8 mouse cellular contexts compared by ENCODE assay signal in the genomic region with DNA sequence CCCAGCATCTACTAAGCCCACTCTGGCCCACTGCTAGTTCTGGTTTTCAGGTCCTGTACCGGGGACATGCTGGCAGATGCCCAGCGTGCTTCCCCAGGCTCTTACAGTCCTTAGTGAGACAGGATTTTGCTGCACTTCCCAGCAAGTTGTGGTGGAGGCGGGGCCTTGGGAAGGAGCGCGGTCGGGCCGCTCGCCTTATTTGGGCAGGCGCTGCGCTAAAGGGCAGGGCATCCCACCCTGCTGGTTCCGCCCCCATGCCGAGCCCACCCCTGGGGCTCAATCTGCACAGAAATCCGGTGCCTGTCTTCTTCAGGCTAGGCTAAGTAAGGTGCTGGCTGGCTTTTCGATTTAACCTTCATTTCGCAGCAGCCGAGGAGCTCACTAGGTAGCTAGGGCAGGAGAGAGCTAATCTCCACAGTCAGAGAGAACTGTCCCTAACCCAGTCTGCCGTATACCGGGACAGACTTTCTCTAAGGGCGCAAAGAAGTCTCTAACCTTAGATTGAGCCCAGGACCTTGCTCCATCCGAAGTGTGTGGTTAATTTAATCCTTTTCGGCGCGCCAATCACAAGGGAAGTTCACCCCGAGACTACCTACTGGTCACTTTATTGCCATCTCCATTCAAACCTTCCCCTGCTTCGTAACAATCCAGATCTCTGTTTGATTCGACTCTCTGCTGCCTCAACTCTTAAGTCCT. TPM values are rescaled to one million over a fixed set of nuclear protein-coding genes. Genes with fewer than 3 reads are reported as not detected.
DNase-seq lines count a peak whose midpoint lies in the region; ATAC-seq and TF ChIP-seq lines count a peak whose summit lies in the region.

No protein-coding gene starts in this region.

- TF ChIP-seq POLR2A in ES-Bruce4 (IDR thresholded peaks at IDR 0.05; ENCODE audit: insufficient read depth, low read length) = peak; percentile 67
- no peak for TF ChIP-seq POLR2A in thymus, adult 2 months (IDR thresholded peaks at IDR 0.05; ENCODE audit: control insufficient read depth, extremely low read depth, insufficient read depth, low read length, poor library complexity)

- no peak for ATAC-seq in hindbrain, embryonic 12.5 days (ENCODE audit: low FRiP score)
- peak; percentile 74; the same call in 1 of the 2 replicates for ATAC-seq in limb, embryonic 15.5 days (ENCODE audit: insufficient number of reproducible peaks, low FRiP score, low TSS enrichment, low read depth)
- no peak for ATAC-seq in midbrain, embryonic 16.5 days

- peak overlapping the region; percentile 83 for H3K27ac ChIP-seq in ES-Bruce4 (ENCODE audit: insufficient read depth, low read length)
- H3K27ac ChIP-seq in hindbrain, embryonic 12.5 days = no peak overlapping the region
- peak overlapping the region; percentile 68 for H3K27ac ChIP-seq in limb, embryonic 15.5 days
- no peak overlapping the region for H3K27ac ChIP-seq in midbrain, embryonic 16.5 days (ENCODE audit: low read length)
- H3K27ac ChIP-seq in thymus, adult 2 months (ENCODE audit: control insufficient read depth, insufficient read depth, low read length) = peak overlapping the region; percentile 37

- 6% methylated on average over 26 of the region's 26 CpGs for WGBS in hindbrain, embryonic 12.5 days
- 4% methylated on average over 26 of the region's 26 CpGs for WGBS in limb, embryonic 15.5 days
- WGBS in midbrain, embryonic 16.5 days = 3% methylated on average over 26 of the region's 26 CpGs
- 18% methylated on average over 26 of the region's 26 CpGs for WGBS in thymus, adult 2 months

- no peak for TF ChIP-seq CTCF in ES-Bruce4 (IDR thresholded peaks at IDR 0.05; ENCODE audit: low read depth, low read length)
- TF ChIP-seq CTCF in thymus, adult 2 months (IDR thresholded peaks at IDR 0.05; ENCODE audit: borderline replicate concordance, control insufficient read depth, extremely low read depth, insufficient read depth, low read length, poor library complexity) = 0 out of 2 replicates have a peak, but pooled peaks have one; percentile 13

- H3K4me3 ChIP-seq in ES-Bruce4 (ENCODE audit: low read depth, low read length) = peak overlapping the region; percentile 35
- H3K4me3 ChIP-seq in hindbrain, embryonic 12.5 days = peak overlapping the region; percentile 26
- peak overlapping the region; percentile 37 for H3K4me3 ChIP-seq in limb, embryonic 15.5 days
- H3K4me3 ChIP-seq in midbrain, embryonic 16.5 days (ENCODE audit: low read depth, low read length) = peak overlapping the region; percentile 36
- H3K4me3 ChIP-seq in thymus, adult 2 months (ENCODE audit: control insufficient read depth, insufficient read depth, low read length) = peak overlapping the region; percentile 24; the same call in 1 of the 2 replicates

- no peaks in the 10 kb centered on the region for H3K36me3 ChIP-seq in ES-Bruce4 (ENCODE audit: control insufficient read depth, insufficient read depth, low read length, poor library complexity, severe bottlenecking)
- H3K36me3 ChIP-seq in hindbrain, embryonic 12.5 days = no peaks in the 10 kb centered on the region
- no peaks in the 10 kb centered on the region for H3K36me3 ChIP-seq in limb, embryonic 15.5 days
- no peaks in the 10 kb centered on the region for H3K36me3 ChIP-seq in midbrain, embryonic 16.5 days (ENCODE audit: control insufficient read depth, insufficient read depth, low read length)
- no peaks in the 10 kb centered on the region for H3K36me3 ChIP-seq in thymus, adult 2 months (ENCODE audit: control insufficient read depth, insufficient read depth, low read length)

- peak overlapping the region; percentile 54 for H3K4me2 ChIP-seq in hindbrain, embryonic 12.5 days (replicated peaks)
- peak overlapping the region; percentile 67 for H3K4me2 ChIP-seq in limb, embryonic 15.5 days
- H3K4me2 ChIP-seq in midbrain, embryonic 16.5 days (ENCODE audit: low read length) = peak overlapping the region; percentile 73

- peak overlapping the region; percentile 45 for H3K9ac ChIP-seq in ES-Bruce4 (ENCODE audit: low read depth, poor library complexity, severe bottlenecking)
- H3K9ac ChIP-seq in hindbrain, embryonic 12.5 days = peak overlapping the region; percentile 48; the same call in 1 of the 2 replicates
- H3K9ac ChIP-seq in limb, embryonic 15.5 days = 0 out of 2 replicates have a peak overlapping the region, but pooled peaks have one; percentile 26
- H3K9ac ChIP-seq in midbrain, embryonic 16.5 days (ENCODE audit: low read depth, low read length) = peak overlapping the region; percentile 55; the same call in 1 of the 2 replicates

- H3K27me3 ChIP-seq in ES-Bruce4 (ENCODE audit: control insufficient read depth, insufficient read depth, low read length, poor library complexity, severe bottlenecking) = no peaks in the 10 kb centered on the region
- peaks cover 18% of the 10 kb centered on the region for H3K27me3 ChIP-seq in hindbrain, embryonic 12.5 days
- H3K27me3 ChIP-seq in limb, embryonic 15.5 days = no peaks in the 10 kb centered on the region
- H3K27me3 ChIP-seq in midbrain, embryonic 16.5 days (ENCODE audit: control insufficient read depth, insufficient read depth, low read depth, low read length) = peaks cover 6% of the 10 kb centered on the region
- H3K27me3 ChIP-seq in thymus, adult 2 months (ENCODE audit: control insufficient read depth, insufficient read depth, low read length) = no peaks in the 10 kb centered on the region

- peak; percentile 81 for DNase-seq in adrenal gland, postnatal 10 days
- peak; percentile 71 for DNase-seq in forelimb bud, embryonic 11.5 days (ENCODE audit: low read depth, low spot score)
- DNase-seq in thymus, adult 2 months = peak; percentile 71
- DNase-seq in c-Kit-positive CD71-positive TER-119-positive erythroid progenitor cells, embryonic 14.5 days (ENCODE audit: low spot score) = no peak

- 0 out of 2 replicates have a peak, but pooled peaks have one; percentile 66 for TF ChIP-seq EP300 in ES-Bruce4 (IDR thresholded peaks at IDR 0.05; ENCODE audit: insufficient read depth, low read depth, low read length)

- H3K9me3 ChIP-seq in ES-Bruce4 (replicated peaks; ENCODE audit: control insufficient read depth, insufficient read depth, low read length, poor library complexity, severe bottlenecking) = 0 out of 2 replicates have a peak, but pooled peaks cover 7% of the 10 kb centered on the region
- no peaks in the 10 kb centered on the region for H3K9me3 ChIP-seq in hindbrain, embryonic 12.5 days (replicated peaks)
- H3K9me3 ChIP-seq in limb, embryonic 15.5 days = no peaks in the 10 kb centered on the region
- no peaks in the 10 kb centered on the region for H3K9me3 ChIP-seq in midbrain, embryonic 16.5 days (replicated peaks; ENCODE audit: control insufficient read depth, low read length, poor library complexity, severe bottlenecking)

- peaks cover 17% of the 10 kb centered on the region for H3K4me1 ChIP-seq in ES-Bruce4 (ENCODE audit: control insufficient read depth, insufficient read depth, low read length)
- peaks cover 16% of the 10 kb centered on the region for H3K4me1 ChIP-seq in hindbrain, embryonic 12.5 days
- H3K4me1 ChIP-seq in limb, embryonic 15.5 days = peaks cover 40% of the 10 kb centered on the region
- peaks cover 7% of the 10 kb centered on the region; the same call in 1 of the 2 replicates for H3K4me1 ChIP-seq in midbrain, embryonic 16.5 days (ENCODE audit: control insufficient read depth, insufficient read depth, low read length)
- peaks cover 24% of the 10 kb centered on the region for H3K4me1 ChIP-seq in thymus, adult 2 months (replicated peaks; ENCODE audit: control insufficient read depth, insufficient read depth, low read length)

RNA-seq across cellular contexts. Expression of gene Txn2, which starts 23.4 kb away (rescaled TPM):
- 167 and 174 TPM in 2 replicates for polyA plus RNA-seq in ES-Bruce4 (2011; ENCODE audit: insufficient read depth, insufficient read length, low read depth, missing spikeins)
- 100 to 1,000 TPM; 321 to 368 TPM for total RNA-seq in adrenal gland, postnatal 10 days (2021)
- polyA plus RNA-seq in hindbrain, embryonic 12.5 days (2016; fragmentation: Nextera tagmentation; extraction: Ambion mirVana) = 191 and 206 TPM in 2 replicates
- 231 and 263 TPM in 2 replicates for polyA plus RNA-seq in limb, embryonic 15.5 days (2015; fragmentation: Nextera tagmentation; extraction: Ambion mirVana)
- 187 and 190 TPM in 2 replicates for polyA plus RNA-seq in midbrain, embryonic 16.5 days (2015; fragmentation: Nextera tagmentation; extraction: Ambion mirVana)
- 249 and 253 TPM in 2 replicates for polyA plus RNA-seq in thymus, adult 2 months (2012; rRNA removed)

RNA-seq across cellular contexts. Expression of gene Foxred2, which starts 51.1 kb away (rescaled TPM):
- polyA plus RNA-seq in ES-Bruce4 (2011; ENCODE audit: insufficient read depth, insufficient read length, low read depth, missing spikeins) = 10.1 and 10.9 TPM in 2 replicates
- total RNA-seq in adrenal gland, postnatal 10 days (2021) = 1 to 10 TPM; 2.7 TPM
- polyA plus RNA-seq in hindbrain, embryonic 12.5 days (2016; fragmentation: Nextera tagmentation; extraction: Ambion mirVana) = 4.9 and 5.6 TPM in 2 replicates
- 3.7 and 4.2 TPM in 2 replicates for polyA plus RNA-seq in limb, embryonic 15.5 days (2015; fragmentation: Nextera tagmentation; extraction: Ambion mirVana)
- polyA plus RNA-seq in midbrain, embryonic 16.5 days (2015; fragmentation: Nextera tagmentation; extraction: Ambion mirVana) = 9.2 and 11.0 TPM in 2 replicates
- 9.7 and 12.8 TPM in 2 replicates for polyA plus RNA-seq in thymus, adult 2 months (2012; rRNA removed)

Comparison
In these comparisons a context has a peak if more than half of its experiments do, and no peak if none do; other contexts are left out.
1. H3K27ac ChIP-seq: peak in ES-Bruce4 (single experiment), limb, embryonic 15.5 days (single experiment) and thymus, adult 2 months (single experiment); none in hindbrain, embryonic 12.5 days (single experiment) and midbrain, embryonic 16.5 days (single experiment).
2. Peak in every context shown above with its lines, with median percentiles within 50 percentile points of each other: H3K4me3 ChIP-seq, H3K9ac ChIP-seq and H3K4me2 ChIP-seq.